ENCODE assay signal across 11 mouse cellular contexts in genomic region chr10:57632868-57633240, GRCm38 (mm10). TPM values are rescaled to one million over a fixed set of nuclear protein-coding genes. Genes with fewer than 3 reads are reported as not detected.
DNase-seq lines count a peak whose midpoint lies in the region; ATAC-seq and TF ChIP-seq lines count a peak whose summit lies in the region.
"Had no signal": no experiment of that assay in that cellular context is flagged by ENCODE, and none has a peak within 500 bp of the region (broad histone marks: within the 10 kb centered on the region; RNA-seq: fewer than 3 reads in every experiment).

No protein-coding gene starts in this region.

- peaks cover 11% of the 10 kb centered on the region for H3K4me1 ChIP-seq in heart, embryonic 16.5 days (ENCODE audit: control insufficient read depth, insufficient read depth, low read length)
- peaks cover 9% of the 10 kb centered on the region for H3K4me1 ChIP-seq in E14TG2a.4 (replicated peaks; ENCODE audit: low read depth, low read length)
- peaks cover 5% of the 10 kb centered on the region; the same call in 1 of the 2 replicates for H3K4me1 ChIP-seq in embryonic facial prominence, embryonic 14.5 days (ENCODE audit: control insufficient read depth, insufficient read depth, low read length)

- 75% methylated on average over 4 of the region's 4 CpGs for WGBS in heart, embryonic 16.5 days
- WGBS in embryonic facial prominence, embryonic 14.5 days, result 65% methylated on average over 4 of the region's 4 CpGs
- 86% methylated on average over 4 of the region's 4 CpGs for WGBS in macrophage (ENCODE audit: missing documents)

- TF ChIP-seq CTCF in E14TG2a.4 (conservative IDR thresholded peaks at IDR 0.05; ENCODE audit: low read length), result 0 out of 2 replicates have a peak, but pooled peaks have one; percentile 4

- H3K9me3 ChIP-seq in heart, embryonic 16.5 days (replicated peaks; ENCODE audit: control insufficient read depth, low read length), result peaks cover 4% of the 10 kb centered on the region; the same call in 1 of the 2 replicates
- H3K9me3 ChIP-seq in E14TG2a.4 (ENCODE audit: low read length), result peaks cover 7% of the 10 kb centered on the region; the same call in 1 of the 2 replicates
- no peaks in the 10 kb centered on the region for H3K9me3 ChIP-seq in embryonic facial prominence, embryonic 14.5 days (ENCODE audit: control insufficient read depth, low read length)
- H3K9me3 ChIP-seq: G1E had no signal

- DNase-seq in heart, postnatal 4 days, result no peak
- no peak for DNase-seq in embryonic facial prominence, embryonic 14.5 days (ENCODE audit: low spot score)
- DNase-seq in thymus, adult 18-20 months, result no peak
- DNase-seq in lung, postnatal 10 days, result no peak
- no peak for DNase-seq in thymus, postnatal 25 days
- DNase-seq: adrenal gland, postnatal 25 days; heart, adult 18-20 months had no signal

- no peak for ATAC-seq in heart, embryonic 16.5 days (replicated peaks; ENCODE audit: extremely low read depth, insufficient read depth, low FRiP score)
- no peak for ATAC-seq in embryonic facial prominence, embryonic 14.5 days (ENCODE audit: low read depth)

- no peak overlapping the region for H3K9ac ChIP-seq in heart, embryonic 16.5 days (ENCODE audit: low read length)
- H3K9ac ChIP-seq in embryonic facial prominence, embryonic 14.5 days (ENCODE audit: low read depth, low read length), result no peak overlapping the region

- no peaks in the 10 kb centered on the region for H3K36me3 ChIP-seq in heart, embryonic 16.5 days (ENCODE audit: control insufficient read depth, insufficient read depth)
- H3K36me3 ChIP-seq in E14TG2a.4 (ENCODE audit: insufficient read depth, low read length) (no peaks in the 10 kb centered on the region), macrophage (ENCODE audit: inconsistent target) (no peaks in the 10 kb centered on the region)
- no peaks in the 10 kb centered on the region for H3K36me3 ChIP-seq in embryonic facial prominence, embryonic 14.5 days (ENCODE audit: control insufficient read depth, insufficient read depth, low read length)
- H3K36me3 ChIP-seq: G1E had no signal

- no peak overlapping the region; the same call in 1 of the 2 replicates for H3K4me3 ChIP-seq in heart, embryonic 16.5 days (ENCODE audit: low read length)
- peak overlapping the region; percentile 75 for H3K4me3 ChIP-seq in E14TG2a.4 (replicated peaks; ENCODE audit: low read length)
- H3K4me3 ChIP-seq in embryonic facial prominence, embryonic 14.5 days (ENCODE audit: low read depth, low read length), result no peak overlapping the region
- H3K4me3 ChIP-seq in macrophage (ENCODE audit: inconsistent target), result peak overlapping the region; percentile 47; the same call in 1 of the 2 replicates

- no peak overlapping the region for H3K27ac ChIP-seq in heart, embryonic 16.5 days (ENCODE audit: low read length)
- no peak overlapping the region for H3K27ac ChIP-seq in embryonic facial prominence, embryonic 14.5 days (replicated peaks; ENCODE audit: low read depth, low read length)
- no peak overlapping the region for H3K27ac ChIP-seq in macrophage

- H3K79me2 ChIP-seq in macrophage (ENCODE audit: inconsistent target), result no peaks in the 10 kb centered on the region

- H3K27me3 ChIP-seq in heart, embryonic 16.5 days (ENCODE audit: control insufficient read depth, insufficient read depth, low read length), result peaks cover 2% of the 10 kb centered on the region; the same call in 1 of the 2 replicates
- peaks cover 23% of the 10 kb centered on the region for H3K27me3 ChIP-seq in E14TG2a.4 (ENCODE audit: insufficient read depth, low read length)
- peaks cover 18% of the 10 kb centered on the region for H3K27me3 ChIP-seq in embryonic facial prominence, embryonic 14.5 days (replicated peaks; ENCODE audit: control insufficient read depth, insufficient read depth, low read length)

- peak overlapping the region; percentile 78 for H3K4me2 ChIP-seq in heart, embryonic 16.5 days (ENCODE audit: low read depth, low read length)
- H3K4me2 ChIP-seq in embryonic facial prominence, embryonic 14.5 days (ENCODE audit: low read depth, low read length), result peak overlapping the region; percentile 67; the same call in 1 of the 2 replicates

RNA-seq across cellular contexts. Expression of gene Pkib, which starts 1.1 kb away (rescaled TPM):
- 1.7 and 2.7 TPM in 2 replicates for polyA plus RNA-seq in heart, embryonic 16.5 days (2015; fragmentation: Nextera tagmentation; extraction: Ambion mirVana)
- total RNA-seq in heart, postnatal 4 days (2021), result 1 to 10 TPM in 1 of 2 experiments, under 1 TPM in 1; 0.61 to 1.4 TPM
- 1.2 and 1.5 TPM in 2 replicates for polyA plus RNA-seq in embryonic facial prominence, embryonic 14.5 days (2014; fragmentation: Nextera tagmentation; extraction: Ambion mirVana)
- total RNA-seq in macrophage (2018; cell fraction: chromatin; rRNA removed), result 10 to 100 TPM in 11 of 26 experiments, 1 to 10 TPM in 14, under 1 TPM in 1; 0.80 to 44.6 (median 8.4) TPM
- total RNA-seq in macrophage (2018; cell fraction: cytosol; rRNA removed), result 10 to 100 TPM; 26.9 to 55.6 (median 43.4) TPM
- total RNA-seq in macrophage (2018; cell fraction: nucleus; rRNA removed), result 10 to 100 TPM in 21 of 26 experiments, 1 to 10 TPM in 5; 6.0 to 68.5 (median 17.9) TPM
- polyA plus RNA-seq in macrophage (2018), result 38.3 to 44.2 TPM (median 42.5 TPM) in 3 replicates
- polyA plus RNA-seq: G1E had no signal

Comparison
In these comparisons a context has a peak if more than half of its experiments do, and no peak if none do; other contexts are left out.
1. H3K4me3 ChIP-seq: peak in E14TG2a.4 (single experiment) and macrophage (single experiment); none in heart, embryonic 16.5 days (single experiment) and embryonic facial prominence, embryonic 14.5 days (single experiment).
2. RNA of gene Pkib, which starts 1.1 kb away (polyA plus RNA-seq): 38.3 to 44.2 TPM in macrophage; 1.7 to 2.7 TPM in heart, embryonic 16.5 days and 1.2 to 1.5 TPM in embryonic facial prominence, embryonic 14.5 days; every median in the first group is over 10 times any median in the second.